Mouse (Mus musculus) lung, postnatal 0 days (tissue): ENCODE measurements around the gene Usp17lb. TPM values are rescaled to one million over a fixed set of nuclear protein-coding genes. Genes with fewer than 3 reads are reported as not detected.
"Not testable (repeated sequence)": the region's sequence is repeated elsewhere in the genome, so short reads cannot be mapped to it uniquely, and the experiment has no call there.

Experiments used
- ATAC-seq: fragments of 200-750 bp; cut with Nextera tagmentation; 2 replicates; pipeline ENCODE4 v1.8.0; 2017; ENCODE audit warnings: moderate library complexity
- DNase-seq: peaks from one replicate; pipeline ENCODE4 v3.0.0-alpha.2; 2016; ENCODE audit warnings: low spot score
- H3K27ac ChIP-seq: fragments of 300-500 bp; sonication (generic); 2 replicates; pipeline ENCODE4 v1.5.1; 2014; ENCODE audit warnings: antibody characterized with exemption, mild to moderate bottlenecking, low read length, mixed read lengths
- H3K27me3 ChIP-seq: fragments of 300-500 bp; sonication (generic); replicated peaks from 2 replicates; pipeline ENCODE4 v1.6.1; 2014; ENCODE audit warnings: low read length, mixed read lengths; ENCODE audit not compliant: insufficient read depth
- H3K36me3 ChIP-seq: fragments of 300-500 bp; sonication (generic); 2 replicates; pipeline ENCODE4 v1.6.1; 2014; ENCODE audit warnings: low read length, mixed read lengths; ENCODE audit not compliant: insufficient read depth
- H3K4me1 ChIP-seq: fragments of 300-500 bp; sonication (generic); 2 replicates; pipeline ENCODE4 v1.6.1; 2014; ENCODE audit warnings: antibody characterized with exemption, low read depth, low read length, mixed read lengths; ENCODE audit not compliant: insufficient read depth
- H3K4me2 ChIP-seq: fragments of 300-500 bp; sonication (generic); replicated peaks from 2 replicates; pipeline ENCODE4 v1.6.1; 2014; ENCODE audit warnings: low read depth, mild to moderate bottlenecking, low read length, moderate library complexity, mixed read lengths
- H3K4me3 ChIP-seq: fragments of 300-500 bp; sonication (generic); 2 replicates; pipeline ENCODE4 v1.5.1; 2014; ENCODE audit warnings: low read depth, low read length
- H3K9ac ChIP-seq: fragments of 300-500 bp; sonication (generic); replicated peaks from 2 replicates; pipeline ENCODE4 v1.6.1; 2014; ENCODE audit warnings: low read depth, mild to moderate bottlenecking
- H3K9me3 ChIP-seq: fragments of 300-500 bp; sonication (generic); 2 replicates; pipeline ENCODE4 v1.6.1; 2016; ENCODE audit warnings: low read length, mixed read lengths
- CTCF ChIP-seq: IDR thresholded peaks from 2 replicates; pipeline ENCODE4 v1.5.1; 2016; ENCODE audit warnings: antibody characterized with exemption, mild to moderate bottlenecking
- EP300 ChIP-seq: IDR thresholded peaks from 2 replicates; pipeline ENCODE4 v1.6.1; 2016; ENCODE audit warnings: antibody characterized with exemption, mild to moderate bottlenecking, control low read depth
- WGBS: fragments of 180-500 bp; shearing (Covaris S2); extraction: QIAGEN DNeasy Blood & Tissue Kit; methylation state at CpG from one replicate; pipeline ENCODE4 v1.1.7; 2014; 5-methylcytosine and 5-hydroxymethylcytosine counted together
- polyA plus RNA-seq: library from polyadenylated mRNA; unstranded; fragments of >200 nt; fragmentation: Nextera tagmentation; extraction: Ambion mirVana; gene quantifications from 2 replicates; pipeline ENCODE4 v1.2.1, GENCODE M21; 2015

The Usp17lb gene
- not detected in 2 replicates for polyA plus RNA-seq

- no peak for TF ChIP-seq CTCF
- no peak for TF ChIP-seq EP300
- H3K4me3 ChIP-seq: no peak within 1 kb of the TSS
- H3K4me2 ChIP-seq: no peak within 1 kb of the TSS
- no peaks in the 10 kb centered on the region for H3K4me1 ChIP-seq
- DNase-seq: no peak
- no peaks in the 10 kb centered on the region for H3K36me3 ChIP-seq
- H3K27ac ChIP-seq: no peak within 1 kb of the TSS
- H3K9ac ChIP-seq: no peak within 1 kb of the TSS
- WGBS: 52% methylated on average over 1 of the region's 1 CpGs
- no peaks in the 10 kb centered on the region for H3K9me3 ChIP-seq
- ATAC-seq: no peak
- no peaks in the 10 kb centered on the region for H3K27me3 ChIP-seq
Observed at GRCm38 (mm10) chr7:104842503-104842902, at the start of gene Usp17lb. Usp17lb (minus strand) TSS chr7:104842603.

GRCm38 (mm10) chr7:104877731-104878130 is 35.3 kb upstream of the Usp17lb start, which contains the start of gene Olfr665:
Olfr665 (plus strand) TSS chr7:104878031.
- H3K27me3 ChIP-seq: no peaks in the 10 kb centered on the region
- H3K4me2 ChIP-seq: no peak within 1 kb of the TSS
- H3K4me3 ChIP-seq: no peak within 1 kb of the TSS
- DNase-seq (no peak), ATAC-seq (no peak)
- H3K9ac ChIP-seq: no peak within 1 kb of the TSS
- no peaks in the 10 kb centered on the region for H3K36me3 ChIP-seq
- TF ChIP-seq CTCF (no peak), EP300 (no peak)
- H3K27ac ChIP-seq: no peak within 1 kb of the TSS
- H3K9me3 ChIP-seq: no peaks in the 10 kb centered on the region; the same call in 1 of the 2 replicates
- no peaks in the 10 kb centered on the region for H3K4me1 ChIP-seq
- WGBS: 23% methylated on average over 1 of the region's 1 CpGs

GRCm38 (mm10) chr7:104861381-104861780 is 19.0 kb upstream of the Usp17lb start:
- Histone ChIP-seq H3K4me2 (no peak overlapping the region), H3K9ac (no peak overlapping the region), H3K9me3 (no peaks in the 10 kb centered on the region), H3K36me3 (no peaks in the 10 kb centered on the region), H3K27ac (no peak overlapping the region), H3K4me3 (no peak overlapping the region), H3K4me1 (no peaks in the 10 kb centered on the region), H3K27me3 (no peaks in the 10 kb centered on the region)
- ATAC-seq (no peak), DNase-seq (no peak)
- WGBS: 69% methylated on average over 3 of the region's 3 CpGs
- no peak for TF ChIP-seq EP300
- no peak for TF ChIP-seq CTCF

GRCm38 (mm10) chr7:104857683-104858082 is 15.3 kb upstream of the Usp17lb start:
- H3K27me3 ChIP-seq: no peaks in the 10 kb centered on the region
- TF ChIP-seq EP300: no peak
- TF ChIP-seq CTCF: no peak
- ATAC-seq (no peak), DNase-seq (no peak)
- no peaks in the 10 kb centered on the region for H3K4me1 ChIP-seq
- H3K9me3 ChIP-seq: no peaks in the 10 kb centered on the region
- no peak overlapping the region for H3K4me3 ChIP-seq
- 55% methylated on average over 1 of the region's 1 CpGs for WGBS
- no peak overlapping the region for H3K27ac ChIP-seq
- no peaks in the 10 kb centered on the region for H3K36me3 ChIP-seq
- no peak overlapping the region for H3K9ac ChIP-seq
- no peak overlapping the region for H3K4me2 ChIP-seq

- H3K4me3 ChIP-seq, H3K27me3 ChIP-seq, H3K9me3 ChIP-seq, ATAC-seq, DNase-seq, H3K4me1 ChIP-seq, H3K36me3 ChIP-seq, H3K9ac ChIP-seq, H3K4me2 ChIP-seq, H3K27ac ChIP-seq: not testable (repeated sequence)
- 62% methylated on average over 2 of the region's 2 CpGs for WGBS
Observed at GRCm38 (mm10) chr7:104856709-104857108, 14.3 kb upstream of the Usp17lb start, which contains the start of gene Usp17la. Usp17la (plus strand) TSS chr7:104857009.

GRCm38 (mm10) chr7:104855248-104855750 is 12.9 kb upstream of the Usp17lb start:
- 72% methylated on average over 3 of the region's 3 CpGs for WGBS

GRCm38 (mm10) chr7:104851546-104851945 is 9.1 kb upstream of the Usp17lb start:
- H3K27ac ChIP-seq, DNase-seq, H3K36me3 ChIP-seq, H3K4me2 ChIP-seq, H3K4me3 ChIP-seq, H3K27me3 ChIP-seq, H3K4me1 ChIP-seq, ATAC-seq, H3K9ac ChIP-seq, H3K9me3 ChIP-seq: not testable (repeated sequence)
- 89% methylated on average over 2 of the region's 2 CpGs for WGBS

More at GRCm38 (mm10) chr7:104855248-104855750, 12.9 kb upstream of the Usp17lb start:
- DNase-seq (no peak), ATAC-seq (no peak)
- Histone ChIP-seq H3K4me3 (no peak overlapping the region), H3K4me1 (no peaks in the 10 kb centered on the region), H3K36me3 (no peaks in the 10 kb centered on the region), H3K4me2 (no peak overlapping the region), H3K27me3 (no peaks in the 10 kb centered on the region), H3K9ac (no peak overlapping the region), H3K27ac (no peak overlapping the region), H3K9me3 (no peaks in the 10 kb centered on the region)
- no peak for TF ChIP-seq CTCF
- TF ChIP-seq EP300: no peak
